Mouse (Mus musculus) forebrain, embryonic 15.5 days (tissue): ENCODE measurements around the gene Des. TPM values are rescaled to one million over a fixed set of nuclear protein-coding genes. Genes with fewer than 3 reads are reported as not detected.
A peak's percentile ranks its signal among the peaks of the same experiment; 100 is the strongest.

Source experiments
- ATAC-seq: fragments of 200-750 bp; cut with Nextera tagmentation; replicated peaks from 2 replicates; pipeline ENCODE4 v1.8.0; 2017; ENCODE audit warnings: mild to moderate bottlenecking, moderate TSS enrichment, moderate library complexity
- H3K27ac ChIP-seq: fragments of 300-500 bp; sonication (generic); replicated peaks from 2 replicates; pipeline ENCODE4 v1.5.1; 2015; ENCODE audit warnings: mild to moderate bottlenecking, inconsistent platforms
- H3K27me3 ChIP-seq: fragments of 300-500 bp; sonication (generic); 2 replicates; pipeline ENCODE4 v1.6.1; 2015; ENCODE audit warnings: inconsistent platforms
- H3K36me3 ChIP-seq: fragments of 300-500 bp; sonication (generic); 2 replicates; pipeline ENCODE4 v1.6.1; 2015; ENCODE audit warnings: mild to moderate bottlenecking, inconsistent platforms
- H3K4me1 ChIP-seq: fragments of 300-500 bp; sonication (generic); 2 replicates; pipeline ENCODE4 v1.6.1; 2015; ENCODE audit warnings: inconsistent platforms
- H3K4me2 ChIP-seq: fragments of 300-500 bp; sonication (generic); replicated peaks from 2 replicates; pipeline ENCODE4 v1.6.1; 2015; ENCODE audit warnings: mild to moderate bottlenecking, inconsistent platforms
- H3K4me3 ChIP-seq: fragments of 300-500 bp; sonication (generic); 2 replicates; pipeline ENCODE4 v1.5.1; 2015; ENCODE audit warnings: mild to moderate bottlenecking, inconsistent platforms
- H3K9ac ChIP-seq: fragments of 300-500 bp; sonication (generic); replicated peaks from 2 replicates; pipeline ENCODE4 v1.6.1; 2015; ENCODE audit warnings: mild to moderate bottlenecking, inconsistent platforms
- H3K9me3 ChIP-seq: fragments of 300-500 bp; sonication (generic); 2 replicates; pipeline ENCODE4 v1.6.1; 2016; ENCODE audit warnings: inconsistent platforms
- WGBS: fragments of 180-500 bp; shearing (Covaris S2); methylation state at CpG from one replicate; pipeline ENCODE4 v1.1.7; 2015; ENCODE audit warnings: mixed read lengths; 5-methylcytosine and 5-hydroxymethylcytosine counted together
- polyA plus RNA-seq: library from polyadenylated mRNA; unstranded; fragments of >200 nt; fragmentation: Nextera tagmentation; extraction: Ambion mirVana; gene quantifications from 2 replicates; pipeline ENCODE4 v1.2.1, GENCODE M21; 2015

Des gene
- polyA plus RNA-seq, 1 experiment from 2014 or later, result 1.0 TPM

GRCm38 (mm10) chr1:75358009-75358408 is 2.1 kb upstream of the Des start:
- ATAC-seq, result no peak
- Histone ChIP-seq H3K4me3 (no peak overlapping the region), H3K4me2 (no peak overlapping the region), H3K9me3 (no peaks in the 10 kb centered on the region), H3K36me3 (no peaks in the 10 kb centered on the region), H3K9ac (no peak overlapping the region), H3K4me1 (peaks cover 9% of the 10 kb centered on the region), H3K27me3 (peaks cover 33% of the 10 kb centered on the region), H3K27ac (no peak overlapping the region)
- 94% methylated on average over 4 of the region's 4 CpGs for WGBS

GRCm38 (mm10) chr1:75359346-75359745 is 783 bp upstream of the Des start:
- H3K4me3 ChIP-seq, result no peak overlapping the region
- no peaks in the 10 kb centered on the region for H3K9me3 ChIP-seq
- H3K4me1 ChIP-seq, result peaks cover 9% of the 10 kb centered on the region
- H3K27me3 ChIP-seq, result peaks cover 37% of the 10 kb centered on the region
- no peak overlapping the region for H3K27ac ChIP-seq
- ATAC-seq, result no peak
- H3K36me3 ChIP-seq, result no peaks in the 10 kb centered on the region
- 75% methylated on average over 13 of the region's 13 CpGs for WGBS
- no peak overlapping the region for H3K9ac ChIP-seq
- H3K4me2 ChIP-seq, result no peak overlapping the region

DNA sequence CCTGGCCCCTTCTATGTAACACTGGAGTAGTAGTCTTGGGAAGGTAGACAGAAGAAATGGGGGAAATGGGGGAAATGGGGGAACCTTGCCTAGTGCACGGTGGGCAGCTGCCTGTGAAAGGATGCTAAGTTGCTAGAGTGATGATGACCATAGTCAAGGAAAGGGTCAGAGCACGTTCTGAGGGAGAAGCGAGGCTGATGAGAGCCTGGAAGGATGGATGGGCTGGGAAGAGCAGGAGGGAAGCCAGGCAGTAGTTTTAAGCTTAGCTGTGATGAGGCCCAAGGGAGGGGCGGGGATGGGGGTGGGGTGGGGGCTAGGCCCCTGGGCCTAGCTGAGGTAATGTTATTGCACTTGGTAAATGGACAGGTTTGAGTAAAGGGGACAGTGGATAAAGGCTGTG is 994 bp downstream of the Des start:
- H3K27me3 ChIP-seq, result peaks cover 37% of the 10 kb centered on the region
- 53% methylated on average over 4 of the region's 4 CpGs for WGBS

GRCm38 (mm10) chr1:75361750-75362149 is 1.6 kb downstream of the Des start:
- Histone ChIP-seq H3K4me2 (no peak overlapping the region), H3K4me1 (peaks cover 19% of the 10 kb centered on the region), H3K9ac (no peak overlapping the region), H3K27me3 (peaks cover 37% of the 10 kb centered on the region), H3K36me3 (no peaks in the 10 kb centered on the region), H3K4me3 (no peak overlapping the region), H3K27ac (no peak overlapping the region), H3K9me3 (no peaks in the 10 kb centered on the region)
- 45% methylated on average over 4 of the region's 4 CpGs for WGBS
- no peak for ATAC-seq

More for the DNA sequence above, 994 bp downstream of the Des start:
- Histone ChIP-seq H3K9me3 (no peaks in the 10 kb centered on the region), H3K4me1 (peaks cover 17% of the 10 kb centered on the region), H3K4me3 (no peak overlapping the region), H3K4me2 (no peak overlapping the region), H3K9ac (no peak overlapping the region), H3K27ac (no peak overlapping the region), H3K36me3 (no peaks in the 10 kb centered on the region)
- ATAC-seq, result no peak

GRCm38 (mm10) chr1:75363868-75364267 is 3.7 kb downstream of the Des start:
- Histone ChIP-seq H3K4me1 (peaks cover 19% of the 10 kb centered on the region), H3K36me3 (no peaks in the 10 kb centered on the region), H3K27ac (no peak overlapping the region), H3K4me3 (no peak overlapping the region), H3K27me3 (peaks cover 33% of the 10 kb centered on the region), H3K9me3 (no peaks in the 10 kb centered on the region), H3K4me2 (no peak overlapping the region), H3K9ac (no peak overlapping the region)
- ATAC-seq, result no peak
- 85% methylated on average over 3 of the region's 3 CpGs for WGBS

GRCm38 (mm10) chr1:75365510-75366137 is 5.5 kb downstream of the Des start:
- Histone ChIP-seq H3K27ac (0 out of 2 replicates have a peak overlapping the region, but pooled peaks have one; percentile 19), H3K27me3 (peaks cover 19% of the 10 kb centered on the region; the same call in 1 of the 2 replicates), H3K9me3 (no peaks in the 10 kb centered on the region), H3K4me2 (no peak overlapping the region), H3K36me3 (no peaks in the 10 kb centered on the region), H3K4me1 (peaks cover 12% of the 10 kb centered on the region), H3K4me3 (no peak overlapping the region), H3K9ac (no peak overlapping the region)
- WGBS, result 27% methylated on average over 14 of the region's 14 CpGs
- ATAC-seq, result no peak

GRCm38 (mm10) chr1:75369360-75369983 is 9.3 kb downstream of the Des start:
- no peaks in the 10 kb centered on the region for H3K9me3 ChIP-seq
- no peak overlapping the region for H3K9ac ChIP-seq
- H3K27ac ChIP-seq, result no peak overlapping the region
- no peak for ATAC-seq
- peaks cover 4% of the 10 kb centered on the region for H3K27me3 ChIP-seq
- 47% methylated on average over 25 of the region's 25 CpGs for WGBS
- peaks cover 15% of the 10 kb centered on the region for H3K4me1 ChIP-seq
- H3K4me2 ChIP-seq, result no peak overlapping the region
- H3K36me3 ChIP-seq, result no peaks in the 10 kb centered on the region
- H3K4me3 ChIP-seq, result no peak overlapping the region

GRCm38 (mm10) chr1:75369984-75370660 is 10.0 kb downstream of the Des start:
- ATAC-seq, result no peak
- Histone ChIP-seq H3K4me1 (peaks cover 18% of the 10 kb centered on the region), H3K9me3 (no peaks in the 10 kb centered on the region), H3K4me2 (no peak overlapping the region), H3K27ac (no peak overlapping the region), H3K4me3 (no peak overlapping the region), H3K36me3 (no peaks in the 10 kb centered on the region), H3K27me3 (peaks cover 11% of the 10 kb centered on the region), H3K9ac (no peak overlapping the region)
- WGBS, result 50% methylated on average over 13 of the region's 13 CpGs

DNA sequence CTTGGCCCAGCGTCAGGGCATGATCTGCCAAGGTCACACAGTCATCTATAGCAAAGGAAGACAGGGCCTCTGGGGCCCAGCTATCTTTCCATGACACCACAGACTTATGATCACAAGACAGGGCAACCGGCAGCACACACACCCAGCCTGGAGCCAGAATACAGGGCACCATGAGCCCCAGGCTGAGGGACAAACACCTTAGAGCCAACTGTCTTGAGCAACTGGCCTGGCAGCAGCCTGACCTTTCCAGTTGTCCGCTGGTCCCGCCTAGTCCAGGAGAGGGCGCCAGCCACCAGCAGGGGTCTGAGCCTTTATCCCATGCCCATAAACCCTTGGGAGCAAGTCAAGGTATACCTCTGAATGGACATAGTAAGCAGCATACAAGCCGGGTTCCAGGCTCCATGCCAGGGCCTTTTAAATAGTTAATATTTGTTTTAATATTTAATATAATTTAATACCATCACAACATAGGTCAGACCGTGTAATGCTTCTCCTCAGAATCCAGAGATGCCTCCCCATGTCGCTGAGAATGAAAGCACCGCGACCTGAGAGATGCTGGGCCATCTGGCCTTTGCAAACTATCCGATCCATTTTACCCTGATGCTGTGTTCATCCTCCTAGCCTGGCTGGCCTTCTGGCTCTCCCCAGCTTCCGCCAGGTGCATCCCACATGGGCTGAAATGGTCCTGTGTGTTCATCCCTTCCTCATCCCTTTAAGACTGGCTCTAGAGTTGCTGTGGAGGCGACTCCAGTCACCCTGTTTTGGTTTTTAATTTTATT is 11.4 kb downstream of the Des start:
- no peak overlapping the region for H3K4me2 ChIP-seq
- no peaks in the 10 kb centered on the region for H3K36me3 ChIP-seq
- 62% methylated on average over 13 of the region's 13 CpGs for WGBS
- H3K9me3 ChIP-seq, result no peaks in the 10 kb centered on the region
- H3K4me1 ChIP-seq, result peaks cover 12% of the 10 kb centered on the region
- H3K4me3 ChIP-seq, result no peak overlapping the region
- ATAC-seq, result no peak
- H3K9ac ChIP-seq, result no peak overlapping the region
- H3K27ac ChIP-seq, result no peak overlapping the region
- peaks cover 20% of the 10 kb centered on the region for H3K27me3 ChIP-seq

DNA sequence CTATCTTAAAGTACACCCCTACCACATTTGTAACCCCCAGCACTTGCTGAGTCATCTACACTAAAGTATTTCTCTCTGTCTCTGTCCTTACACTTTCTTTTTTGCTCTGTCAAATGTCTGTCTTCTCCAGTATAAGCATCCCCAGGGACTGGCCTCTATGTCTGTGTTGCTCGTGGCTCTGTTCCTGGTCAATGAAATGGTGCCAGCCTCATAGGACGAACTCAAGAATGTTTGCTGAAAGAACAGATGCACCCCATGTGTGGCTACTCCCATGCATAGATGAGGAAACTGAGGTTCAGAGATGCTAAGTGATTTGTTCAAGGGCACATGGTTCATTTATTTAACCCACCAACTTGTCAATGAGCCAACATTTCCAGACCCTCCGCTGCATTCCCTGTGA is 12.3 kb downstream of the Des start:
- Histone ChIP-seq H3K27ac (no peak overlapping the region), H3K27me3 (peaks cover 20% of the 10 kb centered on the region)
- WGBS, result 65% methylated on average over 3 of the region's 3 CpGs

DNA sequence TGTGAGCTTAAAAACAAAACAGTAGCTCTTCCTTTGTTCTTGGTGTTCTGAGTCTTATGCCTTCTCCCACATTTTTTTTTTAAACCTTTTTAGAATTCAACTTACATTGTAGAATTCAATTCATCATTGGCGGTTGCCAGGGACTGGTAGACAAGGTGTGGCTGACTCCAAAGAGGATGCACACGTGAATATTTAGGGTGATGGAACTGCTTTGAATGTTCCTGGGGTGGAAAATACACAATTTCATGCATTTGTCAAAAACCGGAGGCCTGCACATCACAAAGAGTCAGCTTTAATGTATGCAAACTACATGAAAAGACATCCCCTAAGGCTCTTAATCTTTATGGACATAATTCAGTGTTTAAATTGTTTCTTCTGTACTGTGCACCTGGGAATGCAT is 13.1 kb downstream of the Des start:
- H3K4me3 ChIP-seq, result no peak overlapping the region

More for the DNA sequence above, 12.3 kb downstream of the Des start:
- H3K4me2 ChIP-seq, result no peak overlapping the region
- ATAC-seq, result no peak
- no peak overlapping the region for H3K9ac ChIP-seq
- peaks cover 12% of the 10 kb centered on the region for H3K4me1 ChIP-seq
- no peak overlapping the region for H3K4me3 ChIP-seq
- no peaks in the 10 kb centered on the region for H3K9me3 ChIP-seq
- no peaks in the 10 kb centered on the region for H3K36me3 ChIP-seq

More for the DNA sequence above, 13.1 kb downstream of the Des start:
- peaks cover 12% of the 10 kb centered on the region for H3K4me1 ChIP-seq
- H3K36me3 ChIP-seq, result no peaks in the 10 kb centered on the region
- peaks cover 20% of the 10 kb centered on the region for H3K27me3 ChIP-seq
- 57% methylated on average over 3 of the region's 3 CpGs for WGBS
- no peaks in the 10 kb centered on the region for H3K9me3 ChIP-seq
- H3K4me2 ChIP-seq, result no peak overlapping the region
- H3K27ac ChIP-seq, result no peak overlapping the region
- no peak overlapping the region for H3K9ac ChIP-seq
- ATAC-seq, result no peak
